Mouse (Mus musculus) cortical plate, adult 2 months (tissue): ENCODE results near the gene Zfand6.

Experiments
- CTCF ChIP-seq: fragments of 200-500 bp; IDR thresholded peaks from 2 replicates; pipeline ENCODE4 v1.5.1; 2011; ENCODE audit warnings: mild to moderate bottlenecking, control low read depth, low read length; ENCODE audit not compliant: insufficient read depth; ENCODE audit errors: extremely low read depth
- POLR2A ChIP-seq: fragments of 200-500 bp; IDR thresholded peaks from 2 replicates; pipeline ENCODE4 v1.6.1; 2011; ENCODE audit warnings: mild to moderate bottlenecking, low read length, control low read depth; ENCODE audit not compliant: insufficient read depth; ENCODE audit errors: extremely low read depth

GRCm38 (mm10) chr7:84679264-84679663, 10.5 kb downstream of the Zfand6 start:
- TF ChIP-seq CTCF (no peak), POLR2A (no peak)
